Mouse (Mus musculus) kidney, adult 2 months (tissue): Measurements from ENCODE around the gene Carns1.

Experiments
- CTCF ChIP-seq: fragments of 200-500 bp; conservative IDR thresholded peaks from 2 replicates; pipeline ENCODE4 v1.5.1; 2011; ENCODE audit warnings: low read depth, mild to moderate bottlenecking, control low read depth, low read length, moderate library complexity, mixed read lengths; ENCODE audit not compliant: insufficient read depth, insufficient read length
- POLR2A ChIP-seq: fragments of 200-500 bp; IDR thresholded peaks from one replicate; pipeline ENCODE4 v1.6.1; 2011; ENCODE audit warnings: low read depth, low read length, control low read depth

DNA sequence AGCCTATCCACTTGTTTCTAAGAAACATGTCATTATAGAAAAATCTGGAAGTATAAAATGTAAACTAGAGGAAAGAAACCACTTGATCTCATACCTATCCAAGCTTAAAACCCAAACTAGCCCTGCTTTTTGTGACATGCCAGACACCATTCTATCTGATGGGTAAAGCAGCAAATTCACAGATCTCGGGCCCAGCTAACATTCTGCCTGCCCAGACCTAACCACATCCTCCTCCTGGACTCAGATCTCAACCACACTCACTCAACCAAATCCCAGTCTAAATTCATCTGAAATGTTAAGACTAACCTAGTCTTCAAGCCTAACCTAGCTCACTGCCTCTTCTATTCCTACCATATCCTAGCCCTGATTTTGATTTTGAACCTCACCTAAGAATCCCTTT, 43.5 kb upstream of the Carns1 start:
- TF ChIP-seq CTCF, result no peak
- TF ChIP-seq POLR2A, result no peak
